Mouse (Mus musculus): Measurements from ENCODE around the gene Nt5c2. TPM values are rescaled to one million over a fixed set of nuclear protein-coding genes. Genes with fewer than 3 reads are reported as not detected.

Nt5c2 gene
- total RNA-seq, 2 experiments from 2014 or later: 80.9 to 84.4 TPM

DNA sequence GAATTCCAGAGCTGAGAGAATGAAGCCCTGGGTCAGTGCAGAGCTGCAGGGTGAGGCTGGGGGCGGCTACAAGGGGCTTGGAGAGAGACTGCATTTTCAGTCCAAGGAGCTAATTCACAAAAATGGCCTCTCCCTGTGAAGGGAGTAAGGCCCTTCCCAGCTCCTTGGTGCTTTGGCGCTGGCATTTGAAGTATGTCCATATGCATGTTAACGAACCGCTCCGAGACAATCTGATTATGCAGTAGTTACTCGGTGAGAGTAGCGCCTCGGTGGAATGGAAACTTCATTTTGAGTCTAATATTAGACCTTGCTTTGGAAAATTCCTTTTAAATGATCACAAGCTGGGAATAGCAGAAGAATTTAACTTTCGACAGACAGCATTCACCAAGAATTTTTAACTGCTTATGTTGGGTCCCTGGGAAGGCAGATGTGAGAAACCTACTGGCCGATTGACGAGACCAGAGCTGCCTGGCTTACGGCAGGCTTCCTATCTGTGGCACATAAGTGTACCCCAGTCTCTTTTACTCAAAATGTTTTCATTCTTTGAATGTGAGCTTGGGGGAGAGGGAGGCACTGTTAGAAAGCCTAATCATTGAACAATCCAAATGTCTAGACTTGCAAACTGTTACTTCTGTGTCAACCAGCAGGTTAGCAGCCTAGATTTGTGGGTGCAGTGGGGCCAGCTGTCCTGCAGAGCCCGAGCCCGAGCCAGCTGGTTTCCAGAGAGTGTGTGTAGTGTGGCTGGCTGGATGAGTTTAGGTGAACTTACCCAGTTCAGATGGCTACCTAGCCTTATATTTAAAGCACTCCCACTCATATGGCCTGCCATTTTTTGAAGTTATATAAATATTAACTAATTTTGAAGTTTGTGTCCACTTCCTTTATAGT is 166.3 kb downstream of the Nt5c2 start:
- Histone ChIP-seq H3K4me3 (no peak overlapping the region), H3K27ac (0 out of 2 replicates have a peak overlapping the region, but pooled peaks have one; percentile 28)
- no peak for DNase-seq (ENCODE audit: low spot score in 2 of 2)
- TF ChIP-seq CTCF (conservative IDR thresholded peaks at IDR 0.05): no peak

DNA sequence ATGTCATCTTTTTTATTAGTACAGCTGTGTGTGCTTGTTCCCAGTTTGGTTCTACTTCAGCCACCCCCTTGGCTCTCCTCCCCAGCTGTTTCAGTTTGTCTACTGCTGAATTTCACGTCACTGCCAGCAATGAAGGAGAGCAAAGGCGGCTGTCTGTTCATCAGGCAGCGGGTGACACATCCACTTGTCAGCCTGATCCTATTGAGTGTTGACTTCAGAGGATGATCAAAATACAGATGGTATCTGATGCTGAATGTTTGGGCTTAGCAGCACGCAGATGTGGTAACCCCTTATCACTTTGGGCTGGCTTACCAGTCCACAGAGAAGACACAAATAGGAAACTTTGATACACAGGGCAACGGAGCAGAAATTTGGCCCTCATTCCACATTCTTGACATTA is 168.5 kb downstream of the Nt5c2 start:
- Histone ChIP-seq H3K27ac (0 out of 2 replicates have a peak overlapping the region, but pooled peaks have one; percentile 18), H3K4me3 (no peak overlapping the region)
- DNase-seq (ENCODE audit: low spot score in 2 of 2): no peak
- TF ChIP-seq CTCF (conservative IDR thresholded peaks at IDR 0.05): no peak

DNA sequence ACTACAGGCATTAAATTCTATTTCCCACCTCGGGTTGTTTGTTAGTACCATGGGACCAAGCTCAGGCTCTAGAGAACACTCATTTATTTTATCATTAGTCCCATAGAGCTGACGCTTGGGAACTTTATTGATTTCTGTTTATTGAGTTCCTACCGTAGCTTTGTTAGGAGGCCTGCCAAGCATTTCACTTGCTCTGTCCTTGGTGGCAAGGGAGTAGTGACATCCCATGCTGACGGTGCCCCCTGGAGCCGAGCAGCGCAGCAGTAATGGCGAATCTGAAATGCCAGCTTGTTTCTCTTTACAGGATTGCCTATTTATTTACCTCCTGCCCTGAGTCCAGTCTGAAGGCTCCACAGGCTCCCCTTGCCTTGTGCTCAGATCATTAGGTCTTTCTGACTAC is 168.9 kb downstream of the Nt5c2 start:
- no peak for TF ChIP-seq CTCF (conservative IDR thresholded peaks at IDR 0.05)
- no peak overlapping the region for H3K4me3 ChIP-seq
- no peak for DNase-seq (ENCODE audit: low spot score in 2 of 2)
- H3K27ac ChIP-seq: 0 out of 2 replicates have a peak overlapping the region, but pooled peaks have one; percentile 18

DNA sequence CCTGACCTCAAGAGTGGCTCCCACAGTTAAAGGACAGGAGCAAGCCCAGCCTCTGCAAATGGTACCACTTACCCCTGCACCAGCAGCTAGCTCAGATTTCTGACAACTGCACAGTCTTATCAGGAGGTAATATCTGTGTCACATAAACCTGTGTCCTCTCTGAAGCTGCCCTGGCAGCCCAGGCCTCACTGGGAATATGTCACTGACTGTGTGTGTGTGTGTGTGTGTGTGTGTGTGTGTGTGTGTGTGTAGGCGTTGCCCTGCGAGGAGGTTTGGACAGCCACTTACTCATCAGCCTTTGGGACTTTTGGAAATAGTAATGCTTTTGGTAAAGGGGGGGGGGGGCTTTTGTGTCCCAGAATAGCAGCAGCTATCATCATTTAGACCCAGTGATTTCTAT is 171.9 kb downstream of the Nt5c2 start:
- no peak overlapping the region for H3K27ac ChIP-seq
- DNase-seq (ENCODE audit: low spot score in 2 of 2): no peak
- TF ChIP-seq CTCF (conservative IDR thresholded peaks at IDR 0.05): no peak
- H3K4me3 ChIP-seq: no peak overlapping the region

DNA sequence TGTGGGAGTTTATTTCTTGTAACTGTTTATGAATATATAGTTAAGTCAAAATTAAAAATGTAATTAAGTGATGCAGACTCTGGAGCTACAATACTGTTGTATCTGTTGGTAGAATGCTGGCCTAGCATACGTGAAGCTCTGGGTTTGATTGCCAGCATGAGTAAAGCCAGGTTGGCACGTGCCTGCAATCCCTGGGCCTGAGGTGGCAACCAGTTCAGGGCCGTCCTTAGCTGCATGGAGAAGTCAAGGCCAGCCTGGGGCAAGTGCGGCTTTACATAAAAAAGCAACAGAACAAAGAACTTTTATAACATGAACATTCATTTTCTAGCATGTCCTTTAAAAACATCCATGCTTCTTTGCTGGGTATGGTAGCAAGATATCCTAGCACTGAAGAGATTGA is 173.9 kb downstream of the Nt5c2 start:
- DNase-seq (ENCODE audit: low spot score in 2 of 2): no peak
- no peak for TF ChIP-seq CTCF (conservative IDR thresholded peaks at IDR 0.05)

DNA sequence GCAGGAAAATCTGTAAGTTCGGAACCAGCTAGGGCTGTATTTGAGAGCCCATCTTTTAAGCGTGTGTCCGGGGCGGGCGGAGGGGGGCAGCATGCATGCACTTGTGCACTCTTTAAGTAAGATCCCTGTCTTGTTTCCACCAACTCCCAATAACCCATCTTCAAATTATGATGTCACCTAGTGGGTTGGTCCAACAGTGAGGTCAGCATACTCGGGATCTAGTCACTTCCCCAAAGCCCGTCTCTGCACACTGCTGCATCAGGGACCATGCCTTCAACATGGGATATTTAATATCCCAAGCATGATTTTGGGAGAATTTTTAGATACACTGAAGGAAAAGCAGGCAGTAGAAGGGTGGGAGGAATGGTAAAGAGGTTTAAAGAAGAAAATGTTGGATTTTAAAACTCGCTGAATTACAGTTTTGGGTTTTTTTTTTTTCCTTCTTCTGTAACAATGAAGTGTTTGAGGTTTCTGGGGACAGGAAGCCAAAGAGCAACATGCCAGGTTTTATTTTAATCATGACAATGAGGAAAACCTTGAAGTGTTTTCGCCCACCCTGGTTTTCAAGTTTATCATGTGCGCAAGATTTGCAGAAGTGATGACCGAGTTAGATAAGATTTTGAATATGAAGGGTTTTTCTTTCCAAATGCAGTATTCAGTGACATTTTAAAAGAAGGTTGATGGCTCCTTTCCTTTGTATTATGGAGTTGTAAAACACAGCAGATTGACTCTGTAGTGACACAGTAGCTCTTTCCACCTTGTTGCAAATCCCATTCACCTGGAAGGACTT is 177.5 kb downstream of the Nt5c2 start:
- Histone ChIP-seq H3K27ac (no peak overlapping the region), H3K4me3 (no peak overlapping the region)
- no peak for TF ChIP-seq CTCF (conservative IDR thresholded peaks at IDR 0.05)
- no peak for DNase-seq (ENCODE audit: low spot score in 2 of 2)

More for the DNA sequence above, 173.9 kb downstream of the Nt5c2 start:
- Histone ChIP-seq H3K27ac (no peak overlapping the region), H3K4me3 (no peak overlapping the region)

DNA sequence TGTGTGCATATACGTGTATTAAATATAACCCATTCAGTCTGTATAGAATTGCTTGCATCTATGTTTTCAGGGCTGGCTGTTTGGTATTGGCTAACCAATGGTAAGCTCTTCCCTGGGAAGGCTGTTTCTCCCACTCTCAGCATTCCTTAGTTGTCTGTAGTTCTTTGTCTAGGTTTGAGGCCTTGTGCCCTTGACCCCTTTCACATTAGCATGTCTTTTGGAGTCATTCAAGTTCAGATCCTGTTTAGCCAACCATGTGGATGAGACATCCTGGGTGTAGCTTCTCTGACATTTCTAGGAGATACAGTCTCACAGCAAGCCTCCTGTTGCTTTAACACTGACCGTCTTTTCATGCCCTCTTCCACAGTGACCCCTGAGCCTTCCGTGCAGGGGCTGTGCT is 178.9 kb downstream of the Nt5c2 start:
- no peak for TF ChIP-seq CTCF (conservative IDR thresholded peaks at IDR 0.05)
- Histone ChIP-seq H3K4me3 (no peak overlapping the region), H3K27ac (no peak overlapping the region)
- DNase-seq (ENCODE audit: low spot score in 2 of 2): no peak

DNA sequence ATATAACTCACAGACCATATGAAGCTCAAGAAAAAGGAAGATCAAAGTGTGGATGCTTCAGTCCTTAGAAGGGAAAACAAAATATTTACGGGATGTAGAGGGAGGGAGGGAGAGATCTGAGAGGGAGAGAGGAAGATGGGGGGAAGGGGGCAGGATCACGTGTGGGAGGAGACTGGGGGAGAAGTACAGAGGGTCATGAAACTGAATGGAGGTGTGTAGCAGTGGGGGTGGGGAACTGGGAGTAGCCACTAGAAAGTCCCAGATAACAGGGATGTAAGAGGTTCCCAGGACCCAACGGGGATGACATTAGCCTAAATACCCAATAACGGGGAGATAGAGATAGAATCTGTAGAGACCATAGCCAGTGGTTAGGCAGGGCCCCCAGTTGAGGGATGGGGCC is 179.6 kb downstream of the Nt5c2 start:
- H3K27ac ChIP-seq: no peak overlapping the region
- no peak for DNase-seq (ENCODE audit: low spot score in 2 of 2)
- TF ChIP-seq CTCF (conservative IDR thresholded peaks at IDR 0.05): no peak
- no peak overlapping the region for H3K4me3 ChIP-seq

DNA sequence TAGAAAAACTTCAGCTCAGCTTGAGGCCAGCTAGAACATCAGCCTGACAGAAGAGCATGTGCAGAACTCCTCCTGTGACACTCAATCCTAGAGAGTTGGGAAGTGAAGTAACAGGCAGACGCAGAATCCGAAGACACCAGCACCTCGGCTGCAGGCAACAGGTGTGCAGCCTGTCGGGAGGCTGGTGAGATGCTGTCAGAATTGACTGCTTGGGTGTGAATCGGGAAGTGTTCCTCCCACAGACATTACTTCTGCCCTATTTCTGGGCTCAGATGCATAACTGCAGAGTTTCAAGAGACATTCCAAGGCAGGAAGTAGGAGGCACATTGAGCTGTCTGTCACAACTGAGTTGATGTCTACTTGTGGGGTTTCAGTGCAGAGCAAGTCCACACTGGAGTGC is 180.7 kb downstream of the Nt5c2 start:
- Histone ChIP-seq H3K4me3 (no peak overlapping the region), H3K27ac (no peak overlapping the region)
- TF ChIP-seq CTCF (conservative IDR thresholded peaks at IDR 0.05): no peak
- no peak for DNase-seq (ENCODE audit: low spot score in 2 of 2)

Other genes starting within 250 kb of the Nt5c2 start
- 100 to 1,000 TPM; 170 to 180 TPM for gene Ina, start 455 bp downstream of the Nt5c2 start, total RNA-seq (2021)
- gene Pcgf6, start 35.8 kb upstream of the Nt5c2 start, total RNA-seq (2021): 10 to 100 TPM; 19.3 to 25.5 TPM
- gene Taf5, start 52.6 kb upstream of the Nt5c2 start, total RNA-seq (2021): 1 to 10 TPM; 5.2 to 5.6 TPM
- 100 to 1,000 TPM; 713 to 825 TPM for gene Usmg5, start 75.5 kb upstream of the Nt5c2 start, total RNA-seq (2021)
- gene Pdcd11, start 75.6 kb upstream of the Nt5c2 start, total RNA-seq (2021): 10 to 100 TPM; 17.9 to 19.0 TPM
- 1 to 10 TPM; 4.1 to 5.5 TPM for gene Calhm2, start 123.1 kb upstream of the Nt5c2 start, total RNA-seq (2021)
- not detected for gene Calhm1, start 129.1 kb upstream of the Nt5c2 start, total RNA-seq (2021)
- not detected for gene Calhm3, start 142.6 kb upstream of the Nt5c2 start, total RNA-seq (2021)
- gene Neurl1a, start 163.7 kb upstream of the Nt5c2 start, total RNA-seq (2021): 100 to 1,000 TPM; 180 to 194 TPM